Mouse (Mus musculus) spleen, adult 18-20 months (tissue): ENCODE measurements around the gene Trim10.

ENCODE experiments used
- DNase-seq, 2 experiments: peaks; one replicate each; pipeline ENCODE4 v3.0.0; 2022; ENCODE audit warnings: mixed read lengths in 2 of 2

Gene Trim10

GRCm38 (mm10) chr17:36920239-36920638 lies 50.9 kb downstream of the Trim10 start:
- no peak for DNase-seq

- DNase-seq, result no peak
These were observed 53.3 kb downstream of the Trim10 start for GRCm38 (mm10) chr17:36922715-36923114.

GRCm38 (mm10) chr17:36923491-36923890 lies 54.1 kb downstream of the Trim10 start:
- no peak for DNase-seq
